10 mouse cellular contexts compared by ENCODE assay signal in genomic region chr6:115523201-115523600, GRCm38 (mm10). TPM values are rescaled to one million over a fixed set of nuclear protein-coding genes. Genes with fewer than 3 reads are reported as not detected.
A peak's percentile ranks its signal among the peaks of the same experiment; 100 is the strongest.
DNase-seq lines count a peak whose midpoint lies in the region; ATAC-seq lines count a peak whose summit lies in the region.
"Had no signal": no experiment of that assay in that cellular context is flagged by ENCODE, and none has a peak within 500 bp of the region (broad histone marks: within the 10 kb centered on the region; RNA-seq: fewer than 3 reads in every experiment).

No protein-coding gene starts in this region.

- DNase-seq in frontal cortex, postnatal 14 days (ENCODE audit: low spot score in 2 of 2), result no peak
- peak; percentile 67 for DNase-seq in right cerebral cortex, adult 18-20 months
- no peak for DNase-seq in right cerebral cortex, postnatal 4 days
- DNase-seq in heart, postnatal 36 days, result peak; percentile 34 to 37
- peak; percentile 55 for DNase-seq in telencephalon, adult 2 months (ENCODE audit: low read depth, low spot score)
- no peak for DNase-seq in thymus, postnatal 14 days

- no peak overlapping the region for H3K4me3 ChIP-seq in neural tube, embryonic 15.5 days (replicated peaks)
- H3K4me3 ChIP-seq: midbrain, embryonic 12.5 days had no signal

- H3K9ac ChIP-seq in neural tube, embryonic 15.5 days (replicated peaks), result no peak overlapping the region
- H3K9ac ChIP-seq: midbrain, embryonic 12.5 days had no signal

- no peak overlapping the region for H3K4me2 ChIP-seq in neural tube, embryonic 15.5 days
- H3K4me2 ChIP-seq: midbrain, embryonic 12.5 days had no signal

- H3K4me1 ChIP-seq in neural tube, embryonic 15.5 days, result no peaks in the 10 kb centered on the region
- H3K4me1 ChIP-seq: midbrain, embryonic 12.5 days had no signal

- no peak overlapping the region for H3K27ac ChIP-seq in neural tube, embryonic 15.5 days (replicated peaks)
- H3K27ac ChIP-seq: midbrain, embryonic 12.5 days had no signal

- ATAC-seq in frontal cortex, adult (ENCODE audit: low TSS enrichment), result peak; percentile 87
- no peak for ATAC-seq in neural tube, embryonic 15.5 days (ENCODE audit: low FRiP score)

- H3K9me3 ChIP-seq in neural tube, embryonic 15.5 days (replicated peaks), result no peaks in the 10 kb centered on the region
- H3K9me3 ChIP-seq: midbrain, embryonic 12.5 days had no signal

- WGBS in neural tube, embryonic 15.5 days, result 76% methylated on average over 9 of the region's 9 CpGs

- intact Hi-C loops in heart, postnatal 36 days (cut with DNase I), result loop anchor here (5.0 kb wide), 1 partner anchor 91 kb away; no protein-coding TSS in a partner anchor

- no peaks in the 10 kb centered on the region for H3K36me3 ChIP-seq in neural tube, embryonic 15.5 days
- H3K36me3 ChIP-seq: midbrain, embryonic 12.5 days had no signal

- no peaks in the 10 kb centered on the region for H3K27me3 ChIP-seq in neural tube, embryonic 15.5 days (replicated peaks)
- H3K27me3 ChIP-seq: CH12.LX had no signal

RNA-seq across cellular contexts. Expression of gene Tsen2, which starts 21.3 kb away (rescaled TPM):
- total RNA-seq in heart, postnatal 36 days (2021), result 1 to 10 TPM; 7.9 to 10.0 TPM
- 36.5 and 36.9 TPM in 2 replicates for polyA plus RNA-seq in neural tube, embryonic 15.5 days (2015; fragmentation: Nextera tagmentation; extraction: Ambion mirVana)

Comparison
In these comparisons a context has a peak if more than half of its experiments do, and no peak if none do; other contexts are left out.
1. DNase-seq: peak in right cerebral cortex, adult 18-20 months (single experiment), heart, postnatal 36 days (2 of 2) and telencephalon, adult 2 months (single experiment); none in frontal cortex, postnatal 14 days (0 of 2), right cerebral cortex, postnatal 4 days (single experiment) and thymus, postnatal 14 days (single experiment).